Mouse (Mus musculus) lung, adult 2 months (tissue): ENCODE measurements around the gene Insc.

Experiments
- CTCF ChIP-seq: fragments of 200-500 bp; IDR thresholded peaks from 2 replicates; pipeline ENCODE4 v1.5.1; 2011; ENCODE audit warnings: mild to moderate bottlenecking, low read length, control low read depth; ENCODE audit not compliant: insufficient read depth
- POLR2A ChIP-seq: fragments of 200-500 bp; IDR thresholded peaks from 2 replicates; pipeline ENCODE4 v1.6.1; 2011; ENCODE audit warnings: low read depth, mild to moderate bottlenecking, control low read depth, low read length, borderline replicate concordance; ENCODE audit errors: extremely low read depth

DNA sequence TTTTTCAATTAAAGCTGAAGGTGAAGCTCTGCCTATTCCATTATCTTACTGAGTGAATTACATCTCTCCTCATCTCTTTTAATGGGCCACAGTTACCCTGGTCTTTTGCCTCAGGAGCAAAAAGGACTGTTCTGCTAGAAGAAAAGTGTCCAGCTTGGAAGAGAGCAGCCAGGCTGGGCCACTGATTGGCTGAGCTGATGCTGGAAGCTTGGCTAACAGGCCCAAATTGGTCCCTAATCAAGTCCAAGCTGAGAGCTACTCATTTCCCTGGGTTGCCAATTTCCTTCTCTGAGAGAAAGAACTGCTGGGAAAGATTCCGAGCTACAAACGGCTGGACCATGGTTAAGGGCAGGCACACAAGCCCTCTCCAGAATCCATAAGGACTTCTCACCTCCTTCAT lies 140.1 kb downstream of the Insc start:
- no peak for TF ChIP-seq POLR2A
- no peak for TF ChIP-seq CTCF
